Mouse (Mus musculus) midbrain, postnatal 0 days (tissue): ENCODE results near the gene Rtn3. TPM values are rescaled to one million over a fixed set of nuclear protein-coding genes. Genes with fewer than 3 reads are reported as not detected.
"Not testable (repeated sequence)": the region's sequence is repeated elsewhere in the genome, so short reads cannot be mapped to it uniquely, and the experiment has no call there.

Experiments used
- ATAC-seq: fragments of 200-750 bp; cut with Nextera tagmentation; 2 replicates; pipeline ENCODE4 v1.8.0; 2017; ENCODE audit warnings: moderate number of reproducible peaks, mild to moderate bottlenecking, moderate TSS enrichment, moderate library complexity; ENCODE audit not compliant: low FRiP score
- DNase-seq: peaks from one replicate; pipeline ENCODE4 v3.0.0-alpha.2; 2015; ENCODE audit warnings: low spot score
- H3K27ac ChIP-seq: fragments of 300-500 bp; sonication (generic); 2 replicates; pipeline ENCODE4 v1.5.1; 2014; ENCODE audit warnings: low read depth, mild to moderate bottlenecking, low read length, mixed read lengths
- H3K27me3 ChIP-seq: fragments of 300-500 bp; sonication (generic); 2 replicates; pipeline ENCODE4 v1.6.1; 2014; ENCODE audit warnings: low read length, control low read depth, mixed read lengths; ENCODE audit not compliant: insufficient read depth
- H3K36me3 ChIP-seq: fragments of 300-500 bp; sonication (generic); 2 replicates; pipeline ENCODE4 v1.6.1; 2014; ENCODE audit warnings: low read length, control low read depth, mixed read lengths; ENCODE audit not compliant: insufficient read depth
- H3K4me1 ChIP-seq: fragments of 300-500 bp; sonication (generic); 2 replicates; pipeline ENCODE4 v1.6.1; 2014; ENCODE audit warnings: mild to moderate bottlenecking, control low read depth, antibody characterized with exemption, low read length, mixed read lengths; ENCODE audit not compliant: insufficient read depth
- H3K4me2 ChIP-seq: fragments of 300-500 bp; sonication (generic); 2 replicates; pipeline ENCODE4 v1.6.1; 2014; ENCODE audit warnings: low read depth, mild to moderate bottlenecking, low read length, mixed read lengths; ENCODE audit not compliant: poor library complexity, severe bottlenecking
- H3K4me3 ChIP-seq: fragments of 300-500 bp; sonication (generic); 2 replicates; pipeline ENCODE4 v1.5.1; 2014; ENCODE audit warnings: low read depth, mild to moderate bottlenecking, low read length, moderate library complexity
- H3K9ac ChIP-seq: fragments of 300-500 bp; sonication (generic); replicated peaks from 2 replicates; pipeline ENCODE4 v1.6.1; 2014; ENCODE audit warnings: mild to moderate bottlenecking, low read length, moderate library complexity, mixed read lengths; ENCODE audit not compliant: poor library complexity, severe bottlenecking
- H3K9me3 ChIP-seq: fragments of 300-500 bp; sonication (generic); 2 replicates; pipeline ENCODE4 v1.6.1; 2016; ENCODE audit warnings: low read length, control low read depth
- CTCF ChIP-seq: IDR thresholded peaks from 2 replicates; pipeline ENCODE4 v1.5.1; 2016; ENCODE audit warnings: antibody characterized with exemption, mild to moderate bottlenecking
- whole genome bisulfite sequencing: fragments of 180-500 bp; shearing (Covaris S2); extraction: QIAGEN DNeasy Blood & Tissue Kit; methylation state at CpG from one replicate; pipeline ENCODE4 v1.1.7; 2014; 5-methylcytosine and 5-hydroxymethylcytosine counted together
- polyA plus RNA-seq: library from polyadenylated mRNA; unstranded; fragments of >200 nt; fragmentation: Nextera tagmentation; extraction: Ambion mirVana; gene quantifications from 2 replicates; pipeline ENCODE4 v1.2.1, GENCODE M21; 2015
- total RNA-seq: library from RNA; depleted of rRNA; stranded (reverse); fragments of >200 nt; gene quantifications from 2 replicates; pipeline ENCODE4 v1.2.3, GENCODE M21; 2014

The Rtn3 gene
- total and polyA plus RNA-seq, 2 experiments from 2014 or later, result 420 to 750 TPM

DNA sequence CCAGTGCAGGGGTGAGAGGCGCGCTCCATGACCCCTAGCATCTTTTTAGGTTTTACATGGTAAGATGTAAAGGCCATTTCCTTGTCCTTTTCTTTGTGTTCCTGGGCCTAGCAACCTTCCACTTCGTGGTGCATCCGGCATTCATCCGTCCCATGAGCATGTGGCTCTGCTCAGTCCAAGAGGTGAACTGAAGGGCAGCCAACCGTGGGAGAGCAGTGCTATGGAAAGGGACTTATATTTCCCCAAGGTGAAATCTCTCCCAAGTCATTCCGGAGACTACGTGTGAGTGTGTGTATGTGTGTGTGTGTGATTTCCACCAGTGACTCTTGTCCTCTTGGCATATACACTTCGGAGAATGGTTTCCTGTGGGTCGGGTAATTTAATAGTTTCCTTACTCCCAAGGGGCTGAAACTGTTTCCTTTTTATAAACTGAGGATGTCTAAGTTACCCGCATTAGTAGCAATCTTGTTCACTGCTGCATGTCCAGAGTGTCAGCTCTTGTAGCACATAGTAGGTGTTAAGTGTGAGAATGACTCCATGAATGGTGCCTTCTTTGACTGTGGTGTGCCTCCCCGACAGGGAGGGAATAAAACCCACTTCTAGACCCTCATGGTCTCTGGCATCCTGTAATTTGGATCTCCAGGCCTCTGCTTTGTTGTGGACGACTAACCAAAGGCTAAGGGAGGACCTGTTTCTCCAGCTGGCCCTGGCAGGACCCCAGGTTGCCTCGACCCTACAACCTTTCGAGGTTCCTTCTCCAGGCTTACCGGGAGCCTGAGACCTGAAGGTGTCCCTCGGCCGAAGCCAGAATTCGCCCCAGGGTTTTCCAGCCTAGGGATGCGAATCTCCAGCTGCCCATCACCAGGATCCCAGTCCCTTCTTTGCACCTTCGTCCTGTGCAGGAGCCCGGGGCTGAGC, 66.9 kb downstream of the Rtn3 start:
- peak overlapping the region; percentile 73 for H3K4me3 ChIP-seq
- 34% methylated on average over 22 of the region's 22 CpGs for WGBS
- peak overlapping the region; percentile 84 for H3K9ac ChIP-seq
- DNase-seq, result no peak
- peaks cover 4% of the 10 kb centered on the region; the same call in 1 of the 2 replicates for H3K4me1 ChIP-seq
- peak overlapping the region; percentile 96; the same call in 1 of the 2 replicates for H3K27ac ChIP-seq
- no peaks in the 10 kb centered on the region for H3K9me3 ChIP-seq
- TF ChIP-seq CTCF, result no peak
- no peaks in the 10 kb centered on the region; the same call in 1 of the 2 replicates for H3K36me3 ChIP-seq
- H3K27me3 ChIP-seq, result no peaks in the 10 kb centered on the region
- no peak for ATAC-seq
- peak overlapping the region; percentile 64 for H3K4me2 ChIP-seq

DNA sequence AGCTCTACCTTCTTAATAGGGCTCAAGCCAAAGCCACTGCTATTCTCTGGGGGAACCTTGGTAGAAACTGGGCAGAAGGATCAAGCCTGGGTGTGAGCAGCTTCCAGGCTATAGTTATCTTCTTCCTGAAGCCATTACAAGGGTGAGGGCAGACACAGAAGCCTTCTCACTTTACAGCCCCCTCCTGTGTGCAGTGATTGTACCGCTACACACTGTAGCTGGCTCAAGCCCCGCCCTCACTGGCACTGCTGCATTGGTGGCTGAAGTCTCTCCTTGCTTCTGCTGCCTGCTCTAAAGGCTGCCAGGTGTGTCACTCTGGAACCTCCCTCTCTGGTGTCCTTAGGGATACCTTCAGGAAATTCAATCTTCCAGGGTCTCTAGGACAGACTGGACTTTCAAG, 70.7 kb downstream of the Rtn3 start:
- no peak for ATAC-seq
- no peak overlapping the region for H3K9ac ChIP-seq
- no peaks in the 10 kb centered on the region for H3K27me3 ChIP-seq
- H3K9me3 ChIP-seq, result no peaks in the 10 kb centered on the region
- no peak overlapping the region for H3K27ac ChIP-seq
- no peak for TF ChIP-seq CTCF
- H3K4me2 ChIP-seq, result no peak overlapping the region
- 47% methylated on average over 2 of the region's 2 CpGs for WGBS
- no peak overlapping the region for H3K4me3 ChIP-seq
- no peaks in the 10 kb centered on the region for H3K4me1 ChIP-seq
- no peak for DNase-seq
- H3K36me3 ChIP-seq, result no peaks in the 10 kb centered on the region

DNA sequence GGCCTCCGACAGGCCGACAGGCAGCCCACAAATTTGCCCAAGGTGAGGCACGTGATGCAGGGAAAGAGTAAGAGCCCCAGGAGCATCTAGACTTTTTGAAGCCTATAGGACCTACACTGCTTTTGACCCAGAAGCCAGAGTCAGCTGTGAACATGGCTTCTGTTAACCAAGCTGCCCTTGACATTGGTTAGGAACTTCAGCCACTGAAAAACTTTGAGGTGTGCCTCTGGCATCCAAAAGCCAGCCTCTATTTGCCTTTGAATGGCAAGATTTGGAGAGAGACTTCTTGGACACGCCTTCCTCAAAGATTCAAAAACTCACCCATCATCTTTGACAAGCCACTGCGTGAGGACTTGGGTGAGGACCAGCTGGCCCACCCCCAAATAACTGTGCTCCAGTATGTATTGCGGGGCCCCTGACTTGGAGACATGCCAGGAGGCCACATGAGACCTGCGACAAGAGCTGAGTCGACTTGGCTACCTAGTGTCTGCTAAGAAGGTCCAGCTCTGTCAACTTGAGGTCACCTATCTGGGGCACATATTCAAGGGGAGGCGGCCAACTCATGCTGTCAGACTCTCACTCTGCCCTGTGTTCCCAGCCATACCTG, 78.4 kb downstream of the Rtn3 start:
- Histone ChIP-seq H3K36me3 (no peaks in the 10 kb centered on the region), H3K27me3 (no peaks in the 10 kb centered on the region), H3K9ac (no peak overlapping the region), H3K27ac (no peak overlapping the region), H3K9me3 (no peaks in the 10 kb centered on the region), H3K4me1 (no peaks in the 10 kb centered on the region), H3K4me2 (no peak overlapping the region), H3K4me3 (no peak overlapping the region)
- 79% methylated on average over 9 of the region's 9 CpGs for WGBS
- DNase-seq (no peak), ATAC-seq (no peak)
- no peak for TF ChIP-seq CTCF

DNA sequence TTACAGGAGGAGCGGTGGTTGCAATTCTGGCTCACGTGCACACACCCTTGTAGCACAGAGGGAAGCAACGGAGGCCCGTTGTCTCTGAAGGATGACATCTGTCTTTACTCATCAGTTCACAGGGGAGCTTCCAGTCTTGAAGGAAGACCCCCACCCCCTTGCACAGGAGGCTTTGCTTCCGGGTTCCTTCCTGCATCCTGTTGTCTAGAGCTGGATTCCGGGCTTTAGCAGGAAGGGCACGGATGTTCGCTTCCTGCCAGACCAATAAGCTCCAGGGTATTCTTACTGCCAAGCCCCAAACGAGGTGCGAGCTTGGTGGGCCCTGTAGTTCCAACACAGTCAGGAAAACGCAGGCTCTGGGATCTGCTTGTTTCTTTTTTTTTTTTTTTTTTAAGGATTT, 82.4 kb downstream of the Rtn3 start:
- DNase-seq (no peak), ATAC-seq (no peak)
- no peaks in the 10 kb centered on the region for H3K36me3 ChIP-seq
- H3K9me3 ChIP-seq, result no peaks in the 10 kb centered on the region
- no peak overlapping the region for H3K4me2 ChIP-seq
- no peaks in the 10 kb centered on the region for H3K4me1 ChIP-seq
- WGBS, result 82% methylated on average over 11 of the region's 11 CpGs
- no peaks in the 10 kb centered on the region for H3K27me3 ChIP-seq
- H3K9ac ChIP-seq, result no peak overlapping the region
- no peak overlapping the region for H3K4me3 ChIP-seq
- TF ChIP-seq CTCF, result no peak
- no peak overlapping the region for H3K27ac ChIP-seq

DNA sequence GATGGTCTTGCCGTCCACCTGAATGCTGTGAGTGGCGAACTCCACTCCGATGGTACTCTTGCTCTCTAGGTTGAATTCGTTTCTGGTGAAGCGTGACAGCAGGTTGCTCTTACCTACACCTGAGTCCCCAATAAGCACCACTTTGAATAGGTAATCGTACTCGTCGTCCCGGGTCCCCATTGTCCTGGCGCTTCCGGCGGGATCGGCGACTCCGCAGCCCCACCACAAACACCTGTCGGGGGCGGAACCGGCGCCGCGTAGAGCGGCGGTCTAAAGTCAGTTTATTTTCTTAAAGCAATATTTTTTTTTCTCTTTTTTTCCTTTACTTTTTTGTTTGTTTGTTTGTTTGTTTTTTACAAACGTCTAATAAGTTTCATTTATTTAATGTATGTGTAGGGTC, 84.2 kb downstream of the Rtn3 start:
- WGBS, result 43% methylated on average over 24 of the region's 24 CpGs

More for the DNA sequence above, 84.2 kb downstream of the Rtn3 start:
- H3K4me1 ChIP-seq, H3K27me3 ChIP-seq, H3K4me3 ChIP-seq, H3K9ac ChIP-seq, H3K27ac ChIP-seq, ATAC-seq, H3K9me3 ChIP-seq, DNase-seq, H3K36me3 ChIP-seq, H3K4me2 ChIP-seq: not testable (repeated sequence)
